Mouse (Mus musculus) thymus, postnatal 0 days (tissue): Measurements from ENCODE around the gene Stx17. TPM values are rescaled to one million over a fixed set of nuclear protein-coding genes. Genes with fewer than 3 reads are reported as not detected.

ENCODE experiments used
- DNase-seq: peaks from one replicate; pipeline ENCODE4 v3.0.0-alpha.2; 2015; ENCODE audit warnings: low spot score
- polyA plus RNA-seq: library from polyadenylated mRNA; unstranded; fragments of >200 nt; fragmentation: Nextera tagmentation; extraction: Ambion mirVana; gene quantifications from 2 replicates; pipeline ENCODE4 v1.2.1, GENCODE M21; 2015

The Stx17 gene
- polyA plus RNA-seq, result 17.3 and 20.7 TPM in 2 replicates

- DNase-seq, result peak; percentile 89
Measured at GRCm38 (mm10) chr4:48124773-48125469, at the start of gene Stx17. Gene Stx17 (plus strand): TSS chr4:48124915.

- DNase-seq, result no peak
Measured at GRCm38 (mm10) chr4:48076693-48077471, 47.8 kb upstream of the Stx17 start.

GRCm38 (mm10) chr4:48078213-48078612 is 46.5 kb upstream of the Stx17 start:
- no peak for DNase-seq

- no peak for DNase-seq
Measured at GRCm38 (mm10) chr4:48079285-48080039, 45.3 kb upstream of the Stx17 start.

- no peak for DNase-seq
Measured at GRCm38 (mm10) chr4:48083452-48083851, 41.3 kb upstream of the Stx17 start.

GRCm38 (mm10) chr4:48086609-48087008 is 38.1 kb upstream of the Stx17 start:
- no peak for DNase-seq

GRCm38 (mm10) chr4:48087497-48087896 is 37.2 kb upstream of the Stx17 start:
- no peak for DNase-seq

- no peak for DNase-seq
Measured at GRCm38 (mm10) chr4:48093221-48093620, 31.5 kb upstream of the Stx17 start.

- DNase-seq, result no peak
Measured at GRCm38 (mm10) chr4:48100217-48100616, 24.5 kb upstream of the Stx17 start.

- no peak for DNase-seq
Measured at GRCm38 (mm10) chr4:48101981-48102380, 22.7 kb upstream of the Stx17 start.

- DNase-seq, result no peak
Measured at GRCm38 (mm10) chr4:48105387-48105786, 19.3 kb upstream of the Stx17 start.

- DNase-seq, result no peak
Measured at GRCm38 (mm10) chr4:48107086-48107485, 17.6 kb upstream of the Stx17 start.

GRCm38 (mm10) chr4:48108591-48108990 is 16.1 kb upstream of the Stx17 start:
- DNase-seq, result no peak

GRCm38 (mm10) chr4:48110331-48110730 is 14.4 kb upstream of the Stx17 start:
- DNase-seq, result no peak

- peak; percentile 34 for DNase-seq
Measured at GRCm38 (mm10) chr4:48116191-48116590, 8.5 kb upstream of the Stx17 start.

- DNase-seq, result no peak
Measured at GRCm38 (mm10) chr4:48124416-48124772, 321 bp upstream of the Stx17 start.

GRCm38 (mm10) chr4:48130314-48130713 is 5.6 kb downstream of the Stx17 start:
- DNase-seq, result no peak

- DNase-seq, result no peak
Measured at GRCm38 (mm10) chr4:48131606-48132005, 6.9 kb downstream of the Stx17 start.

GRCm38 (mm10) chr4:48132721-48133120 is 8.0 kb downstream of the Stx17 start:
- no peak for DNase-seq

GRCm38 (mm10) chr4:48149492-48149891 is 24.8 kb downstream of the Stx17 start:
- no peak for DNase-seq

- DNase-seq, result no peak
Measured at GRCm38 (mm10) chr4:48153229-48153628, 28.5 kb downstream of the Stx17 start.

GRCm38 (mm10) chr4:48155864-48156263 is 31.1 kb downstream of the Stx17 start:
- DNase-seq, result no peak
